Mouse (Mus musculus) limb, embryonic 10.5 days (tissue): ENCODE data around the gene Degs1. TPM values are rescaled to one million over a fixed set of nuclear protein-coding genes. Genes with fewer than 3 reads are reported as not detected.

Source experiments
- DNase-seq: peaks from one replicate; pipeline ENCODE4 v3.0.0-alpha.2; 2017; ENCODE audit warnings: low spot score
- H3K27ac ChIP-seq: fragments of 300-500 bp; sonication (generic); 2 replicates; pipeline ENCODE4 v1.5.1; 2016; ENCODE audit warnings: mild to moderate bottlenecking
- H3K27me3 ChIP-seq: fragments of 300-500 bp; sonication (generic); 2 replicates; pipeline ENCODE4 v1.6.1; 2016; ENCODE audit warnings: low read depth, mild to moderate bottlenecking; ENCODE audit not compliant: poor library complexity, severe bottlenecking
- H3K36me3 ChIP-seq: fragments of 300-500 bp; sonication (generic); 2 replicates; pipeline ENCODE4 v1.6.1; 2016; ENCODE audit warnings: mild to moderate bottlenecking, moderate library complexity
- H3K4me1 ChIP-seq: fragments of 300-500 bp; sonication (generic); 2 replicates; pipeline ENCODE4 v1.6.1; 2016
- H3K4me3 ChIP-seq: fragments of 300-500 bp; sonication (generic); 2 replicates; pipeline ENCODE4 v1.5.1; 2016; ENCODE audit warnings: mild to moderate bottlenecking, moderate library complexity
- H3K9me3 ChIP-seq: fragments of 300-500 bp; sonication (generic); replicated peaks from 2 replicates; pipeline ENCODE4 v1.6.1; 2016; ENCODE audit warnings: mild to moderate bottlenecking
- WGBS: fragments of 180-500 bp; shearing (Covaris S2); methylation state at CpG from one replicate; pipeline ENCODE4 v1.1.7; 2016; 5-methylcytosine and 5-hydroxymethylcytosine counted together
- polyA plus RNA-seq: library from polyadenylated mRNA; unstranded; fragments of >200 nt; fragmentation: Nextera tagmentation; extraction: Ambion mirVana; gene quantifications from 2 replicates; pipeline ENCODE4 v1.2.1, GENCODE M21; 2016

The Degs1 gene
- polyA plus RNA-seq, 1 experiment from 2014 or later, result 65.1 TPM

GRCm38 (mm10) chr1:182271632-182272031, 11.0 kb downstream of the Degs1 start:
- Histone ChIP-seq H3K36me3 (peaks cover 37% of the 10 kb centered on the region), H3K27ac (no peak overlapping the region), H3K27me3 (no peaks in the 10 kb centered on the region), H3K4me1 (peaks cover 6% of the 10 kb centered on the region; the same call in 1 of the 2 replicates), H3K4me3 (no peak overlapping the region), H3K9me3 (no peaks in the 10 kb centered on the region)
- 81% methylated on average over 5 of the region's 5 CpGs for WGBS
- no peak for DNase-seq

- no peak overlapping the region for H3K4me3 ChIP-seq
- no peak for DNase-seq
- peaks cover 32% of the 10 kb centered on the region for H3K36me3 ChIP-seq
- WGBS, result 89% methylated on average over 5 of the region's 5 CpGs
- no peaks in the 10 kb centered on the region for H3K9me3 ChIP-seq
- H3K4me1 ChIP-seq, result peaks cover 6% of the 10 kb centered on the region; the same call in 1 of the 2 replicates
- no peaks in the 10 kb centered on the region for H3K27me3 ChIP-seq
- no peak overlapping the region for H3K27ac ChIP-seq
These were observed 11.5 kb downstream of the Degs1 start for GRCm38 (mm10) chr1:182271130-182271529.

- Histone ChIP-seq H3K27me3 (no peaks in the 10 kb centered on the region), H3K4me1 (peaks cover 6% of the 10 kb centered on the region; the same call in 1 of the 2 replicates), H3K36me3 (peaks cover 11% of the 10 kb centered on the region; the same call in 1 of the 2 replicates), H3K9me3 (no peaks in the 10 kb centered on the region), H3K27ac (no peak overlapping the region; the same call in 1 of the 2 replicates), H3K4me3 (no peak overlapping the region)
- 74% methylated on average over 4 of the region's 4 CpGs for WGBS
- no peak for DNase-seq
These were observed 14.3 kb downstream of the Degs1 start for GRCm38 (mm10) chr1:182268317-182268716.

GRCm38 (mm10) chr1:182266028-182266525, 16.5 kb downstream of the Degs1 start:
- Histone ChIP-seq H3K4me1 (peaks cover 4% of the 10 kb centered on the region; the same call in 1 of the 2 replicates), H3K4me3 (no peak overlapping the region), H3K9me3 (no peaks in the 10 kb centered on the region), H3K36me3 (no peaks in the 10 kb centered on the region), H3K27me3 (no peaks in the 10 kb centered on the region), H3K27ac (no peak overlapping the region)
- no peak for DNase-seq
- WGBS, result 93% methylated on average over 11 of the region's 11 CpGs

GRCm38 (mm10) chr1:182256041-182256680, 26.4 kb downstream of the Degs1 start:
- DNase-seq, result no peak
- no peak overlapping the region for H3K27ac ChIP-seq

GRCm38 (mm10) chr1:182255031-182255430, 27.6 kb downstream of the Degs1 start:
- H3K4me1 ChIP-seq, result no peaks in the 10 kb centered on the region
- H3K27ac ChIP-seq, result no peak overlapping the region
- no peak for DNase-seq
- 85% methylated on average over 11 of the region's 11 CpGs for WGBS
- no peak overlapping the region for H3K4me3 ChIP-seq
- H3K27me3 ChIP-seq, result no peaks in the 10 kb centered on the region
- no peaks in the 10 kb centered on the region for H3K36me3 ChIP-seq
- no peaks in the 10 kb centered on the region for H3K9me3 ChIP-seq

More at GRCm38 (mm10) chr1:182256041-182256680, 26.4 kb downstream of the Degs1 start:
- WGBS, result 89% methylated on average over 11 of the region's 11 CpGs
- Histone ChIP-seq H3K27me3 (no peaks in the 10 kb centered on the region), H3K36me3 (no peaks in the 10 kb centered on the region), H3K9me3 (no peaks in the 10 kb centered on the region), H3K4me3 (no peak overlapping the region), H3K4me1 (no peaks in the 10 kb centered on the region)

GRCm38 (mm10) chr1:182254618-182255017, 28.0 kb downstream of the Degs1 start:
- Histone ChIP-seq H3K36me3 (no peaks in the 10 kb centered on the region), H3K27ac (no peak overlapping the region), H3K4me3 (no peak overlapping the region), H3K27me3 (no peaks in the 10 kb centered on the region), H3K9me3 (no peaks in the 10 kb centered on the region), H3K4me1 (no peaks in the 10 kb centered on the region)
- no peak for DNase-seq
- 92% methylated on average over 8 of the region's 8 CpGs for WGBS

- no peak overlapping the region for H3K27ac ChIP-seq
- H3K27me3 ChIP-seq, result no peaks in the 10 kb centered on the region
- H3K4me3 ChIP-seq, result no peak overlapping the region
- H3K4me1 ChIP-seq, result no peaks in the 10 kb centered on the region
- DNase-seq, result no peak
- H3K9me3 ChIP-seq, result no peaks in the 10 kb centered on the region
- no peaks in the 10 kb centered on the region for H3K36me3 ChIP-seq
- 91% methylated on average over 12 of the region's 12 CpGs for WGBS
These were observed 28.7 kb downstream of the Degs1 start for GRCm38 (mm10) chr1:182253756-182254534.

- Histone ChIP-seq H3K4me3 (no peak overlapping the region), H3K4me1 (no peaks in the 10 kb centered on the region), H3K36me3 (no peaks in the 10 kb centered on the region), H3K27me3 (no peaks in the 10 kb centered on the region), H3K27ac (no peak overlapping the region), H3K9me3 (no peaks in the 10 kb centered on the region)
- no peak for DNase-seq
- 90% methylated on average over 10 of the region's 10 CpGs for WGBS
These were observed 30.0 kb downstream of the Degs1 start for GRCm38 (mm10) chr1:182252534-182253171.

- Histone ChIP-seq H3K27ac (no peak overlapping the region), H3K9me3 (no peaks in the 10 kb centered on the region), H3K36me3 (no peaks in the 10 kb centered on the region), H3K27me3 (no peaks in the 10 kb centered on the region), H3K4me1 (no peaks in the 10 kb centered on the region), H3K4me3 (no peak overlapping the region)
- WGBS, result 61% methylated on average over 4 of the region's 4 CpGs
- DNase-seq, result no peak
These were observed 31.9 kb downstream of the Degs1 start for GRCm38 (mm10) chr1:182250734-182251133.

GRCm38 (mm10) chr1:182249298-182249697, 33.3 kb downstream of the Degs1 start:
- Histone ChIP-seq H3K4me1 (no peaks in the 10 kb centered on the region), H3K36me3 (no peaks in the 10 kb centered on the region), H3K27ac (no peak overlapping the region), H3K4me3 (no peak overlapping the region), H3K9me3 (no peaks in the 10 kb centered on the region), H3K27me3 (no peaks in the 10 kb centered on the region)
- WGBS, result 89% methylated on average over 8 of the region's 8 CpGs
- no peak for DNase-seq

GRCm38 (mm10) chr1:182245003-182245402, 37.6 kb downstream of the Degs1 start:
- Histone ChIP-seq H3K36me3 (no peaks in the 10 kb centered on the region), H3K27ac (no peak overlapping the region), H3K4me1 (no peaks in the 10 kb centered on the region), H3K4me3 (no peak overlapping the region), H3K27me3 (no peaks in the 10 kb centered on the region), H3K9me3 (no peaks in the 10 kb centered on the region)
- no peak for DNase-seq
- 91% methylated on average over 5 of the region's 5 CpGs for WGBS
